ENCODE assay signal across 14 mouse cellular contexts in genomic region chr2:27327886-27328285, GRCm38 (mm10).
DNase-seq lines count a peak whose midpoint lies in the region; ATAC-seq and TF ChIP-seq lines count a peak whose summit lies in the region.
"Had no signal": no experiment of that assay in that cellular context is flagged by ENCODE, and none has a peak within 500 bp of the region (broad histone marks: within the 10 kb centered on the region; RNA-seq: fewer than 3 reads in every experiment).

No protein-coding gene starts in this region.

- ATAC-seq in heart, embryonic 11.5 days (replicated peaks; ENCODE audit: insufficient number of reproducible peaks, low FRiP score, low TSS enrichment), result no peak
- ATAC-seq in kidney, embryonic 16.5 days (ENCODE audit: low FRiP score, low TSS enrichment), result no peak
- ATAC-seq in lung, postnatal 0 days, result peak; percentile 66

- no peaks in the 10 kb centered on the region for H3K9me3 ChIP-seq in heart, embryonic 11.5 days (replicated peaks; ENCODE audit: control insufficient read depth, low read length)
- H3K9me3 ChIP-seq in kidney, embryonic 16.5 days (ENCODE audit: low read length), result no peaks in the 10 kb centered on the region
- no peaks in the 10 kb centered on the region for H3K9me3 ChIP-seq in limb, embryonic 10.5 days (replicated peaks)
- H3K9me3 ChIP-seq in lung, postnatal 0 days (ENCODE audit: low read length), result no peaks in the 10 kb centered on the region
- H3K9me3 ChIP-seq: hindbrain, embryonic 13.5 days had no signal

- no peaks in the 10 kb centered on the region for H3K27me3 ChIP-seq in heart, embryonic 11.5 days (ENCODE audit: control insufficient read depth, insufficient read depth, low read length)
- no peaks in the 10 kb centered on the region for H3K27me3 ChIP-seq in kidney, embryonic 16.5 days (ENCODE audit: insufficient read depth, low read length)
- H3K27me3 ChIP-seq in limb, embryonic 10.5 days (ENCODE audit: low read depth, poor library complexity, severe bottlenecking), result no peaks in the 10 kb centered on the region
- no peaks in the 10 kb centered on the region for H3K27me3 ChIP-seq in lung, postnatal 0 days (replicated peaks; ENCODE audit: insufficient read depth, low read length)
- H3K27me3 ChIP-seq: hindbrain, embryonic 13.5 days had no signal

- no peaks in the 10 kb centered on the region for H3K36me3 ChIP-seq in heart, embryonic 11.5 days (ENCODE audit: control insufficient read depth, insufficient read depth, low read length)
- H3K36me3 ChIP-seq in kidney, embryonic 16.5 days (ENCODE audit: insufficient read depth, low read length), result no peaks in the 10 kb centered on the region
- 0 out of 2 replicates have a peak, but pooled peaks cover 8% of the 10 kb centered on the region for H3K36me3 ChIP-seq in limb, embryonic 10.5 days
- H3K36me3 ChIP-seq in lung, postnatal 0 days (ENCODE audit: insufficient read depth, low read length), result no peaks in the 10 kb centered on the region
- H3K36me3 ChIP-seq: hindbrain, embryonic 13.5 days had no signal

- H3K4me1 ChIP-seq in heart, embryonic 11.5 days (ENCODE audit: control insufficient read depth, insufficient read depth, low read length), result peaks cover 65% of the 10 kb centered on the region
- peaks cover 43% of the 10 kb centered on the region for H3K4me1 ChIP-seq in kidney, embryonic 16.5 days (ENCODE audit: insufficient read depth, low read length)
- H3K4me1 ChIP-seq in limb, embryonic 10.5 days, result peaks cover 69% of the 10 kb centered on the region
- H3K4me1 ChIP-seq in lung, postnatal 0 days (ENCODE audit: insufficient read depth, low read depth, low read length), result peaks cover 29% of the 10 kb centered on the region

- no peak for TF ChIP-seq EP300 in lung, postnatal 0 days (IDR thresholded peaks at IDR 0.05)

- WGBS in heart, embryonic 11.5 days (ENCODE audit: insufficient replicate concordance), result 59% methylated on average over 4 of the region's 4 CpGs
- WGBS in kidney, embryonic 16.5 days, result 69% methylated on average over 4 of the region's 4 CpGs
- 85% methylated on average over 4 of the region's 4 CpGs for WGBS in limb, embryonic 10.5 days
- 52% methylated on average over 4 of the region's 4 CpGs for WGBS in lung, postnatal 0 days

- H3K4me2 ChIP-seq in heart, embryonic 11.5 days, result no peak overlapping the region
- H3K4me2 ChIP-seq in kidney, embryonic 16.5 days (replicated peaks; ENCODE audit: low read depth, low read length), result no peak overlapping the region
- H3K4me2 ChIP-seq in lung, postnatal 0 days (replicated peaks; ENCODE audit: low read depth, low read length), result no peak overlapping the region
- H3K4me2 ChIP-seq: hindbrain, embryonic 13.5 days had no signal

- no peak for TF ChIP-seq CTCF in lung, postnatal 0 days (IDR thresholded peaks at IDR 0.05)

- peak overlapping the region; percentile 51 for H3K27ac ChIP-seq in heart, embryonic 11.5 days (ENCODE audit: low read depth, low read length)
- H3K27ac ChIP-seq in kidney, embryonic 16.5 days (ENCODE audit: low read length), result peak overlapping the region; percentile 57
- H3K27ac ChIP-seq in limb, embryonic 10.5 days, result peak overlapping the region; percentile 11
- H3K27ac ChIP-seq in lung, postnatal 0 days (ENCODE audit: low read length), result peak overlapping the region; percentile 89

- peak overlapping the region; percentile 40; the same call in 1 of the 2 replicates for H3K9ac ChIP-seq in heart, embryonic 11.5 days (ENCODE audit: low read depth, low read length)
- H3K9ac ChIP-seq in kidney, embryonic 16.5 days (replicated peaks; ENCODE audit: low read length), result no peak overlapping the region
- no peak overlapping the region for H3K9ac ChIP-seq in lung, postnatal 0 days (replicated peaks; ENCODE audit: low read depth)
- H3K9ac ChIP-seq: hindbrain, embryonic 13.5 days had no signal

- no peak for DNase-seq in heart, adult 8-10 months (ENCODE audit: low spot score)
- no peak for DNase-seq in kidney, adult 8-10 months
- no peak for DNase-seq in limb, embryonic 10.5 days (ENCODE audit: low spot score)
- peak; percentile 74 for DNase-seq in lung, postnatal 0 days (ENCODE audit: low spot score)
- no peak for DNase-seq in urinary bladder, postnatal 10 days (ENCODE audit: low spot score)
- no peak for DNase-seq in right cerebral cortex, postnatal 14 days
- DNase-seq: B cell, adult 2 months; cerebellum, postnatal 10 days; gastrocnemius, postnatal 36 days; left cerebral cortex, postnatal 4 days; spleen, adult 18-20 months had no signal

- H3K4me3 ChIP-seq in heart, embryonic 11.5 days (ENCODE audit: low read depth, low read length), result no peak overlapping the region
- no peak overlapping the region for H3K4me3 ChIP-seq in kidney, embryonic 16.5 days (ENCODE audit: low read length)
- H3K4me3 ChIP-seq in limb, embryonic 10.5 days, result no peak overlapping the region
- H3K4me3 ChIP-seq in lung, postnatal 0 days (ENCODE audit: low read depth, low read length), result no peak overlapping the region
- H3K4me3 ChIP-seq: hindbrain, embryonic 13.5 days had no signal

Comparison
In these comparisons a context has a peak if more than half of its experiments do, and no peak if none do; other contexts are left out.
1. H3K27ac ChIP-seq: peak in every context shown above with its lines; median percentile 89 in lung, postnatal 0 days; 57 in kidney, embryonic 16.5 days; 51 in heart, embryonic 11.5 days; 11 in limb, embryonic 10.5 days.